Mouse (Mus musculus): ENCODE measurements around the gene Sowaha.

GRCm38 (mm10) chr11:53430670-53431346, 49.3 kb downstream of the Sowaha start, which contains the start of the genes Uqcrq and Gdf9:
- TF ChIP-seq CTCF (IDR thresholded peaks at IDR 0.05; ENCODE audit: control insufficient read depth, insufficient read depth, insufficient read length), result no peak
- no peak for TF ChIP-seq MYOG (IDR thresholded peaks at IDR 0.05; ENCODE audit: control insufficient read depth, extremely low read depth, insufficient read length)
- TF ChIP-seq CEBPB (IDR thresholded peaks at IDR 0.05; ENCODE audit: low read depth), result no peak
- TF ChIP-seq USF1 (IDR thresholded peaks at IDR 0.05; ENCODE audit: low read depth), result peak; percentile 62
- no peak for TF ChIP-seq FOSL1 (IDR thresholded peaks at IDR 0.05; ENCODE audit: insufficient read depth, low read length, poor library complexity, severe bottlenecking)
- TF ChIP-seq MAX (IDR thresholded peaks at IDR 0.05), result peak; percentile 19

All from C2C12 (cell line).